Mouse (Mus musculus): Measurements from ENCODE around the gene Phf8.
"Not testable (repeated sequence)": the region's sequence is repeated elsewhere in the genome, so short reads cannot be mapped to it uniquely, and the experiment has no call there.

Phf8 gene

GRCm38 (mm10) chrX:151520458-151521322 is at the start of gene Phf8:
Phf8 (plus strand) TSS chrX:151520672.
- DNase-seq (ENCODE audit: low read depth, low spot score) = peak; percentile 93

DNA sequence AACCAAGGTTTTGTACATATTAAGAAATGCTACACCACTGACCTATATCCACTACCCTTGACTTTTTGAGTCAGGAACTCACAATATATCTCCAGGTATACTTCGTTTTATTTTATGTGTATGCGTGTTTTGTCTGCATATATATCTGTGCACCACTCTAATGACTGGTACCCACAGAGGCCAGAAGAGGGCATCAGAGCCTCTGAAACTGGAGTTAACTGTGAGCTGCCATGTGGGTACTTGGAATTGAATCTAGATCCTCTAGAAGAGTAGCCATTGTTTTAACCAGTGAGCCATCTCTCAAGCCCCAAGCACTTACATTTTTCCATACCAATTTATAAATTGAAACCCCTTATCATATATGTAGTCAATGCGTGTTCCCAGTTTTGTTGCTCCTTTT is 32.3 kb upstream of the Phf8 start:
- DNase-seq (ENCODE audit: low read depth, low spot score) = no peak

DNA sequence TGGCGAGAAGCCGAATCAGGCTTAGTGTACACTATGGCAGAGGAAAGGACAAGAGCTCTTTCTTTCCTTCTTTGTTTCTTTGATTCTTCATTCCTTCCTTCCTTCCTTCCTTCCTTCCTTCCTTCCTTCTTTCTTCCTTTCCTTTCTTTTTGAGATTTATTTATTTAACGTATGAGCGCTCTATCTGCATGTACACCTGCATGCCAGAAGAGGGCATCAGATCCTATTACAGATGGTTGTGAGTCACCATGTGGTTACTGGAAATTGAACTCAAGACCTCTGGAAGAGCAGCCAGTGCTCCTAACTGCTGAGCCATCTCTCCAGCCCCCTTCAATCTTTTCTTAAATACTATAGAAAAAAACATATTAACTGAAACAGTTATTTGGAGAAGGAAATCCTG is 27.2 kb upstream of the Phf8 start:
- not testable (repeated sequence) for DNase-seq (ENCODE audit: low read depth, low spot score)

DNA sequence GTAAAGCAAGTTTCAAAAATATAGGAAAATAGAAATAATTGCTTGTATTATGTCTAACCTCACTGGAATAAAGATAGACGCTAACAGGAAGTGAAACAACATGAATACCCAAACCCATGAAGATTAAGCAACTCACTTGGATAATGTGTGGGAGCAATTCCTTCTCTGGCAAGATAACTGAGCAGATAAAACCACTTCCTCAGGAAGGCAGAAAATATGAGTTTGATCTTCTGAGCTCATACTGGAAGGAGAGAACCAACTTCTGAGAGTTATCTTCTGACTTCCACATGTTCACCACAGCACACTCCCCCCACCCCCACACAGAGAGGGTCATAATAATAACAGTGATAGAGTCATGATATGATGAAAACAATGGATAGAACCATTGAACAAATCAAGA is 23.9 kb upstream of the Phf8 start:
- no peak for DNase-seq (ENCODE audit: low read depth, low spot score)

DNA sequence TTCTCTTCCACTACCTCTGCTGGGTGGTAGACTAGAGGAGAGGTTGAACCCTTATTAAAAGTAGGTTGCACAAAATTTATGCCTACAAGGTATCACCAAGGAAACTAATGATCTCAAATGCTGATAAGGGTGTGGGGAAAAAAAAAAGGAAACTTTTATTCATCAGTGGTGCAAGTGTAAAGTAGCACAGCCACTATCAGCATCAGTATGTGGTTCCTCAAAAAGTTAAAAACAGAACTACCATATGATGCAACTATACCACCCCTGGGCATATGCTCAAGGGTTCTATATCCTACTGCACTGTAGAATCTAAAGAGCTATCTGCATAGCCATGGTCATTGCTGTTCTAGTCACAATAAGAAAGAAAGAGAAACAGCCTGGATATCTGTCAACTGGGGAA is 11.9 kb upstream of the Phf8 start:
- no peak for DNase-seq (ENCODE audit: low read depth, low spot score)

- no peak for DNase-seq (ENCODE audit: low read depth, low spot score)
These were observed 10.6 kb upstream of the Phf8 start for GRCm38 (mm10) chrX:151509906-151510305.

DNA sequence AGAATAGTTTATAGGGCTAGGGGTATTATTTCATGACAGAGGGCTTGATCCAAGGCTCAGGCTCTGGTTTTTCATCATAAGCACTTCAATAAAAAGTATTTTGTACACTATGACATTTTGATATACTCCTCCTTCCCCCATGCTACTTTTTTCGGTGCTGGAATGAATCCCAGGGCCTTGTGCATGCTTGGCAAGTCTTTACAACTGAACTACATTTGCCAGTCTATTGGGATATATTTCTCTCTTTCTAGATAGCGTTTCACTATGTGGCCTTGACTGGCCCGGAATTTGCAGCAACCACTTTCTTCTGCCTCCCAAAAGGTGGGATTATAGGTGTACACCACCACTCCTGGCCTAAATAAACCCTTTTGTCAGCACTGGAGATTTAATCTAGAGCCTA is 7.4 kb upstream of the Phf8 start:
- DNase-seq (ENCODE audit: low read depth, low spot score) = no peak

DNA sequence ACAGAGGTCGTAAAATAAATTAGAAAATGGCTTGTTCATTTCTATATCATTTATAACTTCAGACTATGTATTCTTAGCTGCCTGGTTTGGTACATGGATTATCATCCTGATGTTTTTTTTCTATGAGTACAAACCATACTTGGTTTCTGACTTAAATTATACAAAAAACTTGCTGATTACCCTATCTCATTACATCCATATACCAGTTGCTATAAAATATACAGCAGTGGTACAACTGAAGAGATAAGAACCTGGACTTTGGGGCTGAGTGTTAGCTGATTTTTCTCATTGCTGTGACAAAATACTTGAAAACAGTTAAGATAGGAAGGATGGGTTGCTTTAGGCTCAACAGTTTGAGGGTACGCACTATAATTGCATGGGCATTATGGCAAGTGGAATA is 6.8 kb upstream of the Phf8 start:
- DNase-seq (ENCODE audit: low read depth, low spot score) = no peak

GRCm38 (mm10) chrX:151518181-151518580 is 2.3 kb upstream of the Phf8 start:
- no peak for DNase-seq (ENCODE audit: low read depth, low spot score)

GRCm38 (mm10) chrX:151520127-151520457 is 380 bp upstream of the Phf8 start:
- DNase-seq (ENCODE audit: low read depth, low spot score) = no peak

DNA sequence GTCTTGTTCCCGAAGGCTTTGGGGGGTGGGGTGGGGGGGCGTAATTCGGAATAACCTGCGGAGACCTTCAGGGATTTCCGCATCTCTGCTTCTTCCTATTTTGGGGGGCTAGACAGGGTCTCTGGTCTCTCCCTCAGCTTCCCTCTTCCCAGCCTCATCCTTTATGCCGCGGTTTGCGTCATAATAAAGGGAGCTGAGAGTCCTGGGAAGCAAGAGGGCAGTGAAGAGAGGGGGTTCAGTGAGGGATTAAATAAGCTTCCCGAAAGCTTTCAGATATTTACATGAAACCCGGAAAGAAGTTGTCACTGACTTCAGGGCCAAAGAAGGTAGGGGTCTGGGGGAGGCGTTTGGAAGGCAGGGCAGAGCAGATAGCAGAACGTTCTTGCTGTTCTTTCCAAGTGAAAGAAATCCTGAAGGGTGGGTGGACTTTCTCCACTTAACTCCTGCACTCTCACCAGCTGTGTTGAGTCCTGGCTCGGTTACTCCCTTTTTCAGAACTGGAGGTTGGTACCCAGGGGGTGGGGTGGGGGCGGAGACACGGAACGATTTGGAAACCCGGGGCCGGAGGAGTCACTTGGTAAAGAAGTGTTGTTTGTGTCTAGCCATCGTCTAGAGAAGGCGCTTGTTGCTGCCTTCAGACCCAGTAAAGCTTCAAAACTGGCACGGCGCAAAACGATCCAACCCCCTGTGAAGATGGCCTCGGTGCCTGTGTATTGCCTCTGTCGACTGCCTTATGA is 1.5 kb downstream of the Phf8 start:
- DNase-seq (ENCODE audit: low read depth, low spot score) = no peak

- no peak for DNase-seq (ENCODE audit: low read depth, low spot score)
These were observed 32.9 kb downstream of the Phf8 start for GRCm38 (mm10) chrX:151553356-151553755.

- peak; percentile 1 for DNase-seq (ENCODE audit: low read depth, low spot score)
These were observed 54.7 kb downstream of the Phf8 start for GRCm38 (mm10) chrX:151575166-151575565.

DNA sequence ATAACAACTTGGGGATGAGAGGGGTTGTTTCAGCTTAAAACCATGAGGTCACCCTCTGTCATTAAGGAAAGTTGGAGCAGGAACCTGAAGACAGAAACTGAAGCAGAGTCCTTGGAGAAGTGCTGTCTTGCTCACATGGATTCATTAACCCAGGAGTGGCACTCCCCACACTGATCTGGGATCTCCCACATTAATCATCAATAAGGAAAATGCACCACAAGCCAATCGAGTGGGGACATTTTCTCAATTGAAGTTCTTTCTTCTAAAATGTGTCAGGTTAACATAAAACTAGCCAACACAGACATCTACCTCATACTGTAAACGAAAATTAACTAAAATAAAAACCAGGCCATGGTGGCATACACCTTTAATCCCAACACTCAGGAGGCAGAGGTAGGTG is 122.9 kb downstream of the Phf8 start:
- DNase-seq (ENCODE audit: low read depth, low spot score) = no peak

DNA sequence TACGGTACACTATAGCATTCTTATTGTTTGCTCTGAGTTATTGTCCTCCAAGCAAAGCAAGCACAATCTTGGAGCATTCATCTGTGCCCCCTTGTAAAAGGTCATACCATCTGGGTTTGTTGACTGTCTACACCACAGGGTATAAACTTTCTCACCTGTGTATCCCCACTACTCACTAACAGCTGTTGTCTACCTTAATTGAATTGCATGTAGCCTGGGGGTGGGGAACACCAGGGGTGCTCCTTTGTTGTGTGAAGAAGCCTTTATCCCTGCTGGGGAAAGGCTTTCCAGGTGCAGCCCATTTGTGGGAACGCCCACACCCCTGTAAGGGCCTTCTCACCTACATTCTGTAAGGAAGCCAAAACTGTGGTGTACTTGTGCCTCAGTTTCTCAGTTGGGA is 133.3 kb downstream of the Phf8 start:
- no peak for DNase-seq (ENCODE audit: low read depth, low spot score)

GRCm38 (mm10) chrX:151674492-151675171 is 154.2 kb downstream of the Phf8 start:
- no peak for DNase-seq (ENCODE audit: low read depth, low spot score)
